Mouse (Mus musculus): ENCODE measurements around the gene Cfl1. TPM values are rescaled to one million over a fixed set of nuclear protein-coding genes. Genes with fewer than 3 reads are reported as not detected.

Gene Cfl1
- 439 and 568 TPM in 2 replicates for polyA plus RNA-seq (2012; rRNA removed)

DNA sequence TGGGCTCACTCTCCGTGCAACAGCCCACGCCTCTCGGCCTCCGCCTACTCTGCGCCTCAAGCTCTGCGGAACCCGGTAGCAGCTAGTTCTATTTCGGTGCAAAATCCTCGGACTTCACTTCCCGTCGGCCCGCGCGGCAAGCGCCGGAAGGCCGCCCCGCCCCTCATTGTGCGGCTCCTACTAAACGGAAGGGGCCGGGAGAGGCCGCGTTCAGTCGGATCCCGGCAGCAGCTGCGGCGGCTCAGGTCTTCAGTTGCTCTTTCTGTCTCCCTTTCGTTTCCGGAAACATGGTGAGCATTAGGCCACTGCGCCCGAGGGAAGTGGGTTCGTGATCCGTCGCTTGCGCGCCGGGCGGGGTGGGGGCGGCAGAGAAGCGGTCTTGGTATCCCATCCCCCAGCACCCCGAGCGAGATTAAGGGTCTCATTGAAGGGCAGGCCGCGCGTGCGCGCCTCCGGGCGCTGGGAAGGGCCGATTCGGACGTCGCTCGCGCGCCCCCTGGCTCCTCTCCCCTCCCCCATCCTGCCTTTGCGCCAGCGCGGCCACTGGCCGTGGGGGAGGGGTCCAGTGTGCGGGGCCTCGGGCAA is at the start of gene Cfl1:
Gene Cfl1 (plus strand): TSS at position 143 of the 585 bp plus-strand sequence.
- peak; percentile 96 for TF ChIP-seq POLR2A (IDR thresholded peaks at IDR 0.05; ENCODE audit: borderline replicate concordance, extremely low read depth, low read depth, low read length)
- TF ChIP-seq CTCF (IDR thresholded peaks at IDR 0.05; ENCODE audit: insufficient read depth, low read length) = no peak
- peaks cover 7% of the 10 kb centered on the region; the same call in 1 of the 2 replicates for H3K4me1 ChIP-seq (ENCODE audit: control insufficient read depth, insufficient read depth, low read length)
- under 1% methylated on average over 62 of the region's 62 CpGs for WGBS
- peak within 1 kb of the TSS; percentile 93 for H3K4me3 ChIP-seq (replicated peaks; ENCODE audit: extremely low read depth, low read depth, low read length)
- peak; percentile 92 for DNase-seq

DNA sequence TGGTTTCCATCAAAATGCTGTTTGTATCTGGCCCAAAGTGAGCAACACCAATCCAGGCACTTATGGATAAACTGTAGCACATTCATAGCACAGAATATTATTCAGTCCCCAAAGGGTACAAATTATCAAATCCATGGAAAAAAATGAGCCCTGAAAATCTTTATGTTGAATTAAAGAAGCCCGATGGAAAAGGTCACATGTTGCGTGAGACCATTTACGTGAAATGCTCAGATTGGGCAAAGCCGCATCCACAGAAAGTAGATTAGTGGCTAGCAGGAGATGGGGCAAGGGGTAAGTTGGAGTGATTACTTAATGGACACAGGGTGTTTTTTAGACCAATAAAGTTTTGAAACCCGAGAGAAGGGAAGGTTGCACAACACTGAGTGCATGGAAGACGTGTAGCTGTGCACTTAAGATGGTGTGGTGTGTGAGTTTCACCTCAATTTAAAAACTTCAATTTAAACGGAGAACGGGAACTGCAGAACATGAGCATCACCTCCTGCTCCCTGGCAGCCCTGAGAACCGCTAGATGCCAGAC is 45.8 kb upstream of the Cfl1 start:
- TF ChIP-seq POLR2A (IDR thresholded peaks at IDR 0.05; ENCODE audit: borderline replicate concordance, extremely low read depth, low read depth, low read length) = no peak
- H3K4me1 ChIP-seq (ENCODE audit: control insufficient read depth, insufficient read depth, low read length) = peaks cover 8% of the 10 kb centered on the region
- H3K4me3 ChIP-seq (replicated peaks; ENCODE audit: extremely low read depth, low read depth, low read length) = no peak overlapping the region
- no peak for DNase-seq
- 53% methylated on average over 9 of the region's 9 CpGs for WGBS

DNA sequence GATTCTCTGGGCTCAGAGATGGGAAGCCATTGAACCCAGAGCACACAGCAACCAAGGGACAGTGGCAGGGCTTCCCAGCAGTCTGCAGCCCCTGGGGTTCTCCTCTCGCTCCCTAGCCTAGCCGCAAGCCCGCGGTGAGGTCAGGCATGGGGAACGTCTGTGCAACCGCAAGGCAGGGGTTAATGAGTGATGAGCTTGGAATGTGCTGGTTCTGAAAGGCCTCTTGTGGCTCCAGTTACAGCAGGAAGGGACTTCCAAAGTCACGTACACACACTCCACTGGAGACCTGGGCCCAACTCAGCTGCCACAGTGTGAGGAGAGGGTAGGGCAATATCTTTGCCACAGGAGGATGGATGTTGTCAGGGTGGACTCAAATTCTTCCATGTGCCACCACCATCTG is 45.3 kb upstream of the Cfl1 start:
- peaks cover 8% of the 10 kb centered on the region for H3K4me1 ChIP-seq (ENCODE audit: control insufficient read depth, insufficient read depth, low read length)
- H3K4me3 ChIP-seq (replicated peaks; ENCODE audit: extremely low read depth, low read depth, low read length) = no peak overlapping the region
- TF ChIP-seq CTCF (IDR thresholded peaks at IDR 0.05; ENCODE audit: insufficient read depth, low read length) (no peak), POLR2A (IDR thresholded peaks at IDR 0.05; ENCODE audit: borderline replicate concordance, extremely low read depth, low read depth, low read length) (no peak)
- 50% methylated on average over 7 of the region's 7 CpGs for WGBS
- peak; percentile 1 for DNase-seq

DNA sequence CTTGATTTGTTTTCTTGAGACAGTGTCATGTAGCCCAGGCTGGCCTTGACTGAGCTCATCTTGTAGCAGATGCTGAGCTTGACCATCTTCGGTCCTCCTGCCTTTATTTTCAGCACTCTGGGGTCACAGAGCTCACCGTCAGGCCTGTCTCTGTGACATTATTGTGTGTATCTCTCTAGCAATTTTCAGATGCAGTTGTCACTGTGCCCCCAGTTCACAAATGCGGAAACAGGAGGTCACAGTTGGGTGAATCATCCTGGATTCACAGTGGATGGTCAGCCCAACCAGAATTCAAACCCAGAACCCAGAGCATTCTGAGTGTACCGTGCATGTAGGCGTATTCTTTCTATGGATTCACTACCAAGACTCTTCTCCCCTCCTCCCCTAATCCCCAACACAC is 44.5 kb upstream of the Cfl1 start:
- 93% methylated on average over 5 of the region's 5 CpGs for WGBS
- DNase-seq = no peak
- H3K4me3 ChIP-seq (replicated peaks; ENCODE audit: extremely low read depth, low read depth, low read length) = no peak overlapping the region
- TF ChIP-seq POLR2A (IDR thresholded peaks at IDR 0.05; ENCODE audit: borderline replicate concordance, extremely low read depth, low read depth, low read length) (no peak), CTCF (IDR thresholded peaks at IDR 0.05; ENCODE audit: insufficient read depth, low read length) (no peak)
- peaks cover 8% of the 10 kb centered on the region for H3K4me1 ChIP-seq (ENCODE audit: control insufficient read depth, insufficient read depth, low read length)

DNA sequence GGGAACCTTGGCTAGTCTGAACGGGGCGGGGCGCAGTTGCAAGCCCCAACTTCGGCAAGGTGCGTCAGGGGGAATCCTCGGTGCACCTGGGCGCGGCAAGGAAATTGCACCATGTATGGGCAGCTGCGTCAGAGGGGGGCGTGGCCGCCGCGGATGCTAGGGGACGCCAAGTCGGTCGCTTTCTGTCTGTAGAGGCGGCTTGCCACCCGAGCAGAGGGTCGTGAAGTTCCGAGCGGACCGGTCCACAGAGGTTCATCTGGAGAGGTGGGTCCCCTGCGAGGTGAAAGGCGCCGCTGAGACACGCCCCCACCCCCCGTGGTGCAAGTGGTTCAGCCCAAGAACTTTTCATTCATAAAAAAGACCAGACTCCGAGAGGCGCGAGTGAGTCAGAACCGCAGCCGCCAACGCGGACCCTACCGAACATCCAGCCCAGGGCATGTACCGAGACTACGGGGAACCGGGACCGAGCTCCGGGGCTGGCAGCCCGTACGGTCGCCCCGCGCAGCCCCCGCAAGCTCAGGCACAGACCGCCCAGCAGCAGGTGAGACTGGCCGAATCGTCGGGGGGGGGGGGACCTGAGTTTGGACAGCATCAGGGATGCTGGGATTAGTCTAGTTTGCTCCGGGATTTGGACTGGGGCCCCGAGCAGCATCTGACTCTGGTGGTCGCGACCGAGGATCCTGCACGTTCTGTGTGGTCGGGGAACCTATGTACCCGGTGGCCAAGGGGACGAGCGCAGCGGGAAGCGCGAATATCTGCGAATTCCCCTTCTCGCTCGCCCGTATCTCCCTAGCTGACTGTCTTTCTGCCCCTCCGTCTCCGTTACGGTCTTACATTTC is 42.5 kb upstream of the Cfl1 start, which contains the start of gene Fosl1:
Gene Fosl1 (plus strand): TSS at position 33 of the 839 bp plus-strand sequence.
- 1% methylated on average over 70 of the region's 70 CpGs for WGBS
- TF ChIP-seq POLR2A (IDR thresholded peaks at IDR 0.05; ENCODE audit: borderline replicate concordance, extremely low read depth, low read depth, low read length) (no peak), CTCF (IDR thresholded peaks at IDR 0.05; ENCODE audit: insufficient read depth, low read length) (no peak)
- Histone ChIP-seq H3K4me3 (replicated peaks; ENCODE audit: extremely low read depth, low read depth, low read length) (peak within 1 kb of the TSS; percentile 63), H3K4me1 (ENCODE audit: control insufficient read depth, insufficient read depth, low read length) (peaks cover 8% of the 10 kb centered on the region)
- DNase-seq = peak; percentile 80

DNA sequence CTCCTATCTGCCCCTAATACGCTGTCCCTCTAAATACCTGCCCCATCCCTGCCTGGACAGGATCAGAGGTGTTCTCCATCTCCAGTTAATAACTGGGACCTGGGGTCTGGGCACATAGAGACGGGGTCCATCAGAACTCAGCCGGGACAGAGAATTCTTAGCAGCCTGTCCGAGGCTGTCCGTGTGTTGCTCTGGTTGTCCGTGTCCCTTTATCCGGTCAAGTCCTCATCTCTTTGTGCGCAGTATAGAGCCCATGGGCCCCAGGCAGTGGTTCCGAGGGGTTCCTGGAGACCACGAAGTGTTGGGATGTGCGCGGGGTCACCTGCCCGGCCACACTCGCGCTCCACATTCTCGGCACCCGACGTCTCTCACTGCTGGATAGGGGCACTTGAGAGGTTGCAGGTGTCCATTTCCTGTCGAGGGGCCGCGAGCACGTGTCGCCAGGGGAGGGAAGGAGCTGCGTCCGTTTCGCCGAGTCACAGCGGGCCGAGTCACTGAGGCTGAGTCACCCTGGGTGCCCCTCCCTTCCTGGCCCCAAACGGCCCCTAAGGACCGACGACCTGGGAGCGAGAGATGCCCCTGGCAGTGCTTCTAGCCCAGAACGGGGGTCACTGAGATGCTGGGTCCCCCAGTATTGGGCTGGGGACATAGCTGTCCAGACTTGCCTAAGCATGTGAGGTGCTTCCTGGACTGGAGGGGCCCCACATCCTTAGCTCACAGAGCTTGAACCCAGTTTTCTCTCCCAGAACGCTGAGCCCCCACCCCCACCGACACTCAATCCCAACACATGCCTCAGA is 41.7 kb upstream of the Cfl1 start:
- Histone ChIP-seq H3K4me1 (ENCODE audit: control insufficient read depth, insufficient read depth, low read length) (peaks cover 8% of the 10 kb centered on the region), H3K4me3 (replicated peaks; ENCODE audit: extremely low read depth, low read depth, low read length) (peak overlapping the region; percentile 4)
- DNase-seq = peak; percentile 10
- WGBS = 5% methylated on average over 36 of the region's 36 CpGs
- no peak for TF ChIP-seq POLR2A (IDR thresholded peaks at IDR 0.05; ENCODE audit: borderline replicate concordance, extremely low read depth, low read depth, low read length)
- TF ChIP-seq CTCF (IDR thresholded peaks at IDR 0.05; ENCODE audit: insufficient read depth, low read length) = no peak

DNA sequence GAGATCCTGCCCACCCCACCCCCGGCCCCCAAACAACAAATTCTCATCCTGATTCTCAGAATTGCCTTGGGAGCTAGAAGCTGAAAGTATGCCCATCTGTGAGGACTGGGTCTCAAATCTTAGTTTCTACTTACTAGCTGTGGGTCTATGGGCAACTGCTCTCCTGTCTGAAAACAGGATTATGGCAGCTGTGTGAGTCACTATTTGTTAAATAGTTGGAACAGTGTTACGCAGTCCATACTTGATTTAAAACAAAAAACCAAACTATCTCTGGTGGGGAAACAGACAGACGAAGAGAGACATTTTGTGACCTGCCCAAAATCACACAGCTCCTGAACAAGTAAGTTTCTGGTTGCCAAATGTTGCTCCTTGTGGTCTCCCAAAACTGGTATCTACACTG is 40.6 kb upstream of the Cfl1 start:
- WGBS = 78% methylated on average over 3 of the region's 3 CpGs
- Histone ChIP-seq H3K4me3 (replicated peaks; ENCODE audit: extremely low read depth, low read depth, low read length) (no peak overlapping the region), H3K4me1 (ENCODE audit: control insufficient read depth, insufficient read depth, low read length) (peaks cover 8% of the 10 kb centered on the region)
- DNase-seq = no peak
- TF ChIP-seq POLR2A (IDR thresholded peaks at IDR 0.05; ENCODE audit: borderline replicate concordance, extremely low read depth, low read depth, low read length) (no peak), CTCF (IDR thresholded peaks at IDR 0.05; ENCODE audit: insufficient read depth, low read length) (no peak)

DNA sequence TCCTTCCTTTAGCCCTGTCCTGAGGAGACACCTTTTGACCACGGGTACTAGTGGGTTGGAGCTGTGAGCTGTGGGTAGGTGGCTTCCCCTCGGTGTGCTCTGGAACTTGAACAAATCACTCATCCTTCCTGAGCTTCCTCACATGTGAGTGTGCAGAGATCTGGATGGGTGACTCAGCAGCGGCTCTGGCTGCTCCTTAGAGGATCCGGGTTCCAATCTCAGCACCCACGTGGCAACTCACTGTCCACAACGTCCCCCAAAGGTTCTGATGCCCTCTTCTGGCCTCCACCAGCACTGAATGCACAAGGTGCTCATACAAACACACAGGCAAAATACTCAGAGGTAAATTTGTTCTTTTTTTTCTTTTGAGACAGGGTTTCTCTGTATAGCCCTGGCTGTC is 38.5 kb upstream of the Cfl1 start:
- peak; percentile 2 for DNase-seq
- H3K4me1 ChIP-seq (ENCODE audit: control insufficient read depth, insufficient read depth, low read length) = peaks cover 8% of the 10 kb centered on the region
- H3K4me3 ChIP-seq (replicated peaks; ENCODE audit: extremely low read depth, low read depth, low read length) = no peak overlapping the region
- 61% methylated on average over 6 of the region's 6 CpGs for WGBS
- TF ChIP-seq CTCF (IDR thresholded peaks at IDR 0.05; ENCODE audit: insufficient read depth, low read length) = 0 out of 2 replicates have a peak, but pooled peaks have one; percentile 2
- 0 out of 2 replicates have a peak, but pooled peaks have one; percentile 11 for TF ChIP-seq POLR2A (IDR thresholded peaks at IDR 0.05; ENCODE audit: borderline replicate concordance, extremely low read depth, low read depth, low read length)

DNA sequence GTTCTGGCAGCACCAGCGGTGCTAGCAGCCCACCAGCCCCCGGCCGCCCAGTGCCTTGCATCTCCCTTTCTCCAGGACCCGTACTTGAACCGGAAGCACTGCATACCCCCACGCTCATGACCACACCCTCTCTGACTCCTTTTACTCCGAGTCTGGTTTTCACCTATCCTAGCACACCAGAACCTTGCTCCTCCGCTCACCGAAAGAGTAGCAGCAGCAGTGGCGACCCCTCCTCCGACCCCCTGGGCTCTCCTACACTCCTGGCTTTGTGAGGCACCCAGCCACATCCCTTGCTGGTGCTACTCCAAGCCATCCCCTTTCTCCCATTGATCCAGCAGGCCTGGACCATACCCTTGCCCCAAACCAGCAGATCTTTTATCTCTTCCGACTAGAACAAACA is 35.2 kb upstream of the Cfl1 start:
- 46% methylated on average over 12 of the region's 12 CpGs for WGBS
- DNase-seq = no peak
- H3K4me3 ChIP-seq (replicated peaks; ENCODE audit: extremely low read depth, low read depth, low read length) = no peak overlapping the region
- TF ChIP-seq CTCF (IDR thresholded peaks at IDR 0.05; ENCODE audit: insufficient read depth, low read length) (no peak), POLR2A (IDR thresholded peaks at IDR 0.05; ENCODE audit: borderline replicate concordance, extremely low read depth, low read depth, low read length) (no peak)
- peaks cover 3% of the 10 kb centered on the region; the same call in 1 of the 2 replicates for H3K4me1 ChIP-seq (ENCODE audit: control insufficient read depth, insufficient read depth, low read length)

All from lung, adult 2 months (tissue).